Mouse (Mus musculus) neural tube, embryonic 15.5 days (tissue): ENCODE measurements around the gene Plekhh2. TPM values are rescaled to one million over a fixed set of nuclear protein-coding genes. Genes with fewer than 3 reads are reported as not detected.
A peak's percentile ranks its signal among the peaks of the same experiment; 100 is the strongest.

Experiments
- ATAC-seq: fragments of 200-750 bp; cut with Nextera tagmentation; 2 replicates; pipeline ENCODE4 v1.8.0; 2017; ENCODE audit warnings: mild to moderate bottlenecking, moderate TSS enrichment, moderate library complexity; ENCODE audit not compliant: low FRiP score
- H3K27ac ChIP-seq: fragments of 300-500 bp; sonication (generic); replicated peaks from 2 replicates; pipeline ENCODE4 v1.5.1; 2015; ENCODE audit warnings: mild to moderate bottlenecking, inconsistent platforms
- H3K27me3 ChIP-seq: fragments of 300-500 bp; sonication (generic); replicated peaks from 2 replicates; pipeline ENCODE4 v1.6.1; 2015; ENCODE audit warnings: inconsistent platforms
- H3K36me3 ChIP-seq: fragments of 300-500 bp; sonication (generic); 2 replicates; pipeline ENCODE4 v1.6.1; 2015; ENCODE audit warnings: inconsistent platforms
- H3K4me1 ChIP-seq: fragments of 300-500 bp; sonication (generic); 2 replicates; pipeline ENCODE4 v1.6.1; 2015; ENCODE audit warnings: inconsistent platforms
- H3K4me2 ChIP-seq: fragments of 300-500 bp; sonication (generic); 2 replicates; pipeline ENCODE4 v1.6.1; 2015; ENCODE audit warnings: inconsistent platforms, mild to moderate bottlenecking, moderate library complexity
- H3K4me3 ChIP-seq: fragments of 300-500 bp; sonication (generic); replicated peaks from 2 replicates; pipeline ENCODE4 v1.5.1; 2015; ENCODE audit warnings: mild to moderate bottlenecking, inconsistent platforms
- H3K9ac ChIP-seq: fragments of 300-500 bp; sonication (generic); replicated peaks from 2 replicates; pipeline ENCODE4 v1.6.1; 2015; ENCODE audit warnings: mild to moderate bottlenecking, inconsistent platforms
- H3K9me3 ChIP-seq: fragments of 300-500 bp; sonication (generic); replicated peaks from 2 replicates; pipeline ENCODE4 v1.6.1; 2016; ENCODE audit warnings: inconsistent platforms
- WGBS: fragments of 180-500 bp; shearing (Covaris S2); methylation state at CpG from one replicate; pipeline ENCODE4 v1.1.7; 2015; ENCODE audit warnings: mixed read lengths; 5-methylcytosine and 5-hydroxymethylcytosine counted together
- polyA plus RNA-seq: library from polyadenylated mRNA; unstranded; fragments of >200 nt; fragmentation: Nextera tagmentation; extraction: Ambion mirVana; gene quantifications from 2 replicates; pipeline ENCODE4 v1.2.1, GENCODE M21; 2015

Gene Plekhh2
- polyA plus RNA-seq, 1 experiment from 2014 or later, result 1.7 TPM

- H3K4me2 ChIP-seq, result no peak overlapping the region
- no peak for ATAC-seq
- no peaks in the 10 kb centered on the region for H3K36me3 ChIP-seq
- WGBS, result 89% methylated on average over 3 of the region's 3 CpGs
- H3K4me3 ChIP-seq, result no peak overlapping the region
- H3K4me1 ChIP-seq, result no peaks in the 10 kb centered on the region
- H3K9me3 ChIP-seq, result no peaks in the 10 kb centered on the region
- H3K27ac ChIP-seq, result no peak overlapping the region
- no peak overlapping the region for H3K9ac ChIP-seq
- H3K27me3 ChIP-seq, result no peaks in the 10 kb centered on the region
Observed at GRCm38 (mm10) chr17:84519346-84519745, 7.7 kb downstream of the Plekhh2 start.

GRCm38 (mm10) chr17:84520057-84520456 lies 8.4 kb downstream of the Plekhh2 start:
- Histone ChIP-seq H3K4me3 (no peak overlapping the region), H3K9ac (no peak overlapping the region), H3K27me3 (no peaks in the 10 kb centered on the region), H3K27ac (no peak overlapping the region), H3K36me3 (no peaks in the 10 kb centered on the region), H3K4me1 (no peaks in the 10 kb centered on the region), H3K4me2 (no peak overlapping the region), H3K9me3 (no peaks in the 10 kb centered on the region)
- no peak for ATAC-seq

GRCm38 (mm10) chr17:84529356-84529755 lies 17.7 kb downstream of the Plekhh2 start:
- H3K9ac ChIP-seq, result no peak overlapping the region
- ATAC-seq, result no peak
- no peaks in the 10 kb centered on the region for H3K27me3 ChIP-seq
- no peaks in the 10 kb centered on the region for H3K9me3 ChIP-seq
- no peak overlapping the region for H3K4me3 ChIP-seq
- WGBS, result 75% methylated on average over 4 of the region's 4 CpGs
- no peaks in the 10 kb centered on the region for H3K36me3 ChIP-seq
- H3K4me2 ChIP-seq, result no peak overlapping the region
- H3K4me1 ChIP-seq, result peaks cover 17% of the 10 kb centered on the region
- H3K27ac ChIP-seq, result no peak overlapping the region

- peaks cover 17% of the 10 kb centered on the region for H3K4me1 ChIP-seq
- H3K4me2 ChIP-seq, result no peak overlapping the region
- H3K4me3 ChIP-seq, result no peak overlapping the region
- WGBS, result 53% methylated on average over 3 of the region's 3 CpGs
- H3K27ac ChIP-seq, result peak overlapping the region; percentile 19; the same call in 1 of the 2 replicates
- no peaks in the 10 kb centered on the region for H3K9me3 ChIP-seq
- ATAC-seq, result no peak
- H3K36me3 ChIP-seq, result no peaks in the 10 kb centered on the region
- H3K27me3 ChIP-seq, result no peaks in the 10 kb centered on the region
- H3K9ac ChIP-seq, result no peak overlapping the region
Observed at GRCm38 (mm10) chr17:84530202-84530796, 18.6 kb downstream of the Plekhh2 start.

GRCm38 (mm10) chr17:84532909-84533499 lies 21.3 kb downstream of the Plekhh2 start:
- Histone ChIP-seq H3K9me3 (no peaks in the 10 kb centered on the region), H3K4me1 (peaks cover 17% of the 10 kb centered on the region), H3K27me3 (no peaks in the 10 kb centered on the region), H3K27ac (peak overlapping the region; percentile 19; the same call in 1 of the 2 replicates), H3K9ac (no peak overlapping the region), H3K4me2 (no peak overlapping the region; the same call in 1 of the 2 replicates), H3K36me3 (no peaks in the 10 kb centered on the region), H3K4me3 (no peak overlapping the region)
- WGBS, result 60% methylated on average over 8 of the region's 8 CpGs
- ATAC-seq, result no peak

- no peak for ATAC-seq
- 87% methylated on average over 4 of the region's 4 CpGs for WGBS
- H3K36me3 ChIP-seq, result no peaks in the 10 kb centered on the region
- H3K4me2 ChIP-seq, result no peak overlapping the region
- H3K4me3 ChIP-seq, result no peak overlapping the region
- no peak overlapping the region for H3K9ac ChIP-seq
- no peaks in the 10 kb centered on the region for H3K9me3 ChIP-seq
- H3K27ac ChIP-seq, result no peak overlapping the region
- H3K4me1 ChIP-seq, result peaks cover 17% of the 10 kb centered on the region
- no peaks in the 10 kb centered on the region for H3K27me3 ChIP-seq
Observed at GRCm38 (mm10) chr17:84533841-84534240, 22.1 kb downstream of the Plekhh2 start.

- Histone ChIP-seq H3K36me3 (no peaks in the 10 kb centered on the region), H3K4me2 (no peak overlapping the region), H3K27me3 (no peaks in the 10 kb centered on the region), H3K4me1 (peaks cover 17% of the 10 kb centered on the region), H3K9me3 (no peaks in the 10 kb centered on the region), H3K27ac (no peak overlapping the region), H3K4me3 (no peak overlapping the region), H3K9ac (no peak overlapping the region)
- 89% methylated on average over 2 of the region's 2 CpGs for WGBS
- no peak for ATAC-seq
Observed at GRCm38 (mm10) chr17:84534632-84535031, 22.9 kb downstream of the Plekhh2 start.

- no peaks in the 10 kb centered on the region for H3K9me3 ChIP-seq
- no peak overlapping the region for H3K4me2 ChIP-seq
- peaks cover 17% of the 10 kb centered on the region for H3K4me1 ChIP-seq
- 60% methylated on average over 4 of the region's 4 CpGs for WGBS
- H3K36me3 ChIP-seq, result no peaks in the 10 kb centered on the region
- no peak overlapping the region for H3K4me3 ChIP-seq
- no peaks in the 10 kb centered on the region for H3K27me3 ChIP-seq
- no peak overlapping the region for H3K9ac ChIP-seq
- H3K27ac ChIP-seq, result no peak overlapping the region
- no peak for ATAC-seq
Observed at GRCm38 (mm10) chr17:84535226-84535625, 23.5 kb downstream of the Plekhh2 start.

GRCm38 (mm10) chr17:84537301-84537700 lies 25.6 kb downstream of the Plekhh2 start:
- WGBS, result 96% methylated on average over 6 of the region's 6 CpGs
- H3K4me2 ChIP-seq, result no peak overlapping the region
- H3K27me3 ChIP-seq, result no peaks in the 10 kb centered on the region
- ATAC-seq, result no peak
- no peaks in the 10 kb centered on the region for H3K9me3 ChIP-seq
- H3K36me3 ChIP-seq, result no peaks in the 10 kb centered on the region
- H3K9ac ChIP-seq, result no peak overlapping the region
- peaks cover 7% of the 10 kb centered on the region for H3K4me1 ChIP-seq
- H3K4me3 ChIP-seq, result no peak overlapping the region
- no peak overlapping the region for H3K27ac ChIP-seq

GRCm38 (mm10) chr17:84537966-84538365 lies 26.3 kb downstream of the Plekhh2 start:
- Histone ChIP-seq H3K9ac (no peak overlapping the region), H3K27ac (no peak overlapping the region), H3K4me3 (no peak overlapping the region), H3K9me3 (no peaks in the 10 kb centered on the region), H3K27me3 (no peaks in the 10 kb centered on the region), H3K36me3 (no peaks in the 10 kb centered on the region), H3K4me1 (peaks cover under 1% of the 10 kb centered on the region; the same call in 1 of the 2 replicates), H3K4me2 (no peak overlapping the region)
- 84% methylated on average over 3 of the region's 3 CpGs for WGBS
- no peak for ATAC-seq

GRCm38 (mm10) chr17:84540603-84541002 lies 28.9 kb downstream of the Plekhh2 start:
- Histone ChIP-seq H3K9me3 (no peaks in the 10 kb centered on the region), H3K4me2 (no peak overlapping the region), H3K4me1 (no peaks in the 10 kb centered on the region), H3K27ac (no peak overlapping the region), H3K27me3 (no peaks in the 10 kb centered on the region), H3K36me3 (no peaks in the 10 kb centered on the region), H3K9ac (no peak overlapping the region), H3K4me3 (no peak overlapping the region)
- no peak for ATAC-seq
- WGBS, result 84% methylated on average over 8 of the region's 8 CpGs
